In the genomic region with DNA sequence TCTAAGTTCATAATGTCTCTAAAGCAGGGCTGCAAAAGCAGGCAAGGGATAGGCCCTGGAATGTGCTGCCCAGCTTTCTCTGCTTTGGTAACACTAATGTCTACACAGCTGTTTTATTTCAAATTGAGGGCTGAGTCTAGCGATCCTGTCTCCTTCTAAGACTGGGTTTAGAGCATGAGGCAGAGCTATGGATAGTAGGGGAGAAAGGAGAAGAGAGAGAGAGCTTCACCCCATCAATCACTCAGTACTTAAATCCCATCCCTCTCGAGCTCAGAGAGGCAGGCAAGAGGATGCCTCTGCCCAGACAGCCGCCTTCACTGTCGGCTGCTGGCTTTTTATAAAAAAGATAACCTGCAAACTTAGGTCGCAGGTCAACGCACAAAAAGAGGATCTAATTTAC, we compare ENCODE assay signal across 8 mouse cellular contexts. TPM values are rescaled to one million over a fixed set of nuclear protein-coding genes. Genes with fewer than 3 reads are reported as not detected.
DNase-seq lines count a peak whose midpoint lies in the region; ATAC-seq lines count a peak whose summit lies in the region.
"Had no signal": no experiment of that assay in that cellular context is flagged by ENCODE, and none has a peak within 500 bp of the region (broad histone marks: within the 10 kb centered on the region; RNA-seq: fewer than 3 reads in every experiment).

No protein-coding gene starts in this region.

- no peaks in the 10 kb centered on the region for H3K36me3 ChIP-seq in hindbrain, embryonic 11.5 days (ENCODE audit: control insufficient read depth, insufficient read depth, low read length)
- no peaks in the 10 kb centered on the region for H3K36me3 ChIP-seq in midbrain, embryonic 10.5 days

- peak overlapping the region; percentile 24; the same call in 1 of the 2 replicates for H3K27ac ChIP-seq in hindbrain, embryonic 11.5 days (ENCODE audit: low read depth, low read length)
- H3K27ac ChIP-seq in midbrain, embryonic 10.5 days (replicated peaks), result peak overlapping the region; percentile 24; the same call in 1 of the 2 replicates

- H3K27me3 ChIP-seq in hindbrain, embryonic 11.5 days (ENCODE audit: control insufficient read depth, insufficient read depth, low read length), result no peaks in the 10 kb centered on the region
- H3K27me3 ChIP-seq in midbrain, embryonic 10.5 days (ENCODE audit: low read depth, poor library complexity, severe bottlenecking), result peaks cover 1% of the 10 kb centered on the region; the same call in 1 of the 2 replicates

- H3K9ac ChIP-seq in hindbrain, embryonic 11.5 days (ENCODE audit: low read depth, low read length), result peak overlapping the region; percentile 4; the same call in 1 of the 2 replicates

- H3K9me3 ChIP-seq in hindbrain, embryonic 11.5 days (ENCODE audit: control insufficient read depth, low read length), result no peaks in the 10 kb centered on the region
- H3K9me3 ChIP-seq in midbrain, embryonic 10.5 days (replicated peaks), result no peaks in the 10 kb centered on the region

- H3K4me3 ChIP-seq in hindbrain, embryonic 11.5 days (ENCODE audit: low read depth, low read length), result peak overlapping the region; percentile 30
- peak overlapping the region; percentile 78 for H3K4me3 ChIP-seq in midbrain, embryonic 10.5 days

- peak overlapping the region; percentile 40 for H3K4me2 ChIP-seq in hindbrain, embryonic 11.5 days (replicated peaks; ENCODE audit: low read depth, low read length)

- intact Hi-C loops in left cerebral cortex, postnatal 36 days (cut with DNase I), result no loop called here

- 22% methylated on average over 6 of the region's 6 CpGs for WGBS in hindbrain, embryonic 11.5 days
- WGBS in midbrain, embryonic 10.5 days, result 17% methylated on average over 6 of the region's 6 CpGs

- ATAC-seq in hindbrain, embryonic 11.5 days (ENCODE audit: low FRiP score), result no peak

- DNase-seq in retina, embryonic 14.5 days (ENCODE audit: low spot score), result peak; percentile 16
- DNase-seq in retina, postnatal 1 day, result no peak
- DNase-seq in hindbrain, embryonic 11.5 days (ENCODE audit: low spot score), result peak; percentile 34
- DNase-seq in midbrain, embryonic 10.5 days (ENCODE audit: low spot score), result peak; percentile 24
- no peak for DNase-seq in left cerebral cortex, postnatal 36 days (ENCODE audit: low spot score in 2 of 2)
- no peak for DNase-seq in gastrocnemius, postnatal 10 days
- no peak for DNase-seq in cerebellum, adult 8-10 months
- DNase-seq: kidney, postnatal 14 days had no signal

- no peaks in the 10 kb centered on the region for H3K4me1 ChIP-seq in hindbrain, embryonic 11.5 days (replicated peaks; ENCODE audit: control insufficient read depth, insufficient read depth, low read length)
- peaks cover 73% of the 10 kb centered on the region for H3K4me1 ChIP-seq in midbrain, embryonic 10.5 days

RNA-seq across cellular contexts. Expression of gene Pbx3, which starts 4.5 kb away (rescaled TPM):
- 87.4 and 90.3 TPM in 2 replicates for polyA plus RNA-seq in hindbrain, embryonic 11.5 days (2014; fragmentation: Nextera tagmentation; extraction: Ambion mirVana)
- 32.3 and 35.9 TPM in 2 replicates for polyA plus RNA-seq in midbrain, embryonic 10.5 days (2016; fragmentation: Nextera tagmentation; extraction: Ambion mirVana)
- total RNA-seq in left cerebral cortex, postnatal 36 days (2021), result 10 to 100 TPM; 10.5 to 19.7 TPM
- total RNA-seq in gastrocnemius, postnatal 10 days (2021), result 1 to 10 TPM; 5.7 to 6.9 TPM

RNA-seq across cellular contexts. Expression of gene Mapkap1, which starts 38.2 kb away (rescaled TPM):
- polyA plus RNA-seq in hindbrain, embryonic 11.5 days (2014; fragmentation: Nextera tagmentation; extraction: Ambion mirVana), result 92.5 and 101 TPM in 2 replicates
- 93.4 and 103 TPM in 2 replicates for polyA plus RNA-seq in midbrain, embryonic 10.5 days (2016; fragmentation: Nextera tagmentation; extraction: Ambion mirVana)
- total RNA-seq in left cerebral cortex, postnatal 36 days (2021), result 10 to 100 TPM; 65.2 to 67.8 TPM
- total RNA-seq in gastrocnemius, postnatal 10 days (2021), result 10 to 100 TPM; 41.7 to 53.0 TPM

Comparison
In these comparisons a context has a peak if more than half of its experiments do, and no peak if none do; other contexts are left out.
1. DNase-seq: peak in retina, embryonic 14.5 days (single experiment), hindbrain, embryonic 11.5 days (single experiment) and midbrain, embryonic 10.5 days (single experiment); none in retina, postnatal 1 day (single experiment), left cerebral cortex, postnatal 36 days (0 of 2), gastrocnemius, postnatal 10 days (single experiment) and cerebellum, adult 8-10 months (single experiment).